Mouse (Mus musculus): ENCODE data around the gene Cst11. TPM values are rescaled to one million over a fixed set of nuclear protein-coding genes. Genes with fewer than 3 reads are reported as not detected.
"Not testable (repeated sequence)": the region's sequence is repeated elsewhere in the genome, so short reads cannot be mapped to it uniquely, and the experiment has no call there.

Cst11 gene
- total RNA-seq (2021) = not detected
- long read RNA-seq, experiment 1 = 0 reads
- long read RNA-seq, experiment 2 = 0 reads

GRCm38 (mm10) chr2:148771397-148771796 is at the start of gene Cst11:
Gene Cst11, minus strand, starts transcription at chr2:148771497.
- not testable (repeated sequence) for DNase-seq

DNA sequence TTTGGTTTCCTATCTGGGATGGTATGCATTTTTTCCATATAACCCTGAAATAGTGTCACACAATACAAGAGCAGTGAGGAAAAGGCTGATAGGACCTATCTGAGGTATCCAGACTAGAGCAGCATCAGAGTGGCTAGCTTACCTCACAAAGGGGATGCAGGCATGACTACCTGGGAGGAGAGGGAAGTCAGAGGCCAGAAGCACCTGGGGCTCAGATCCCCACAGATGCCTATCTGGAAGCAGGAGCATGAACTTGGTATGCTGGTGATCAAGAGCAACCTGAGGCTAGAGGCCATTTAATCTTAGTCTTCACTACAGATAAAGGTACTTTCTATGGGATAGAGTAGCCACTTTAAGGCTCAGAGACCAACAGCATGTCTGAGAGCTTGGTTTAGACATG is 48.6 kb upstream of the Cst11 start, which contains the start of gene Cst13:
Cst13 (plus strand) TSS at position 173 of the 400 bp plus-strand sequence.
- DNase-seq = no peak

- no peak for DNase-seq
These were observed 35.4 kb upstream of the Cst11 start for GRCm38 (mm10) chr2:148806696-148807095.

DNA sequence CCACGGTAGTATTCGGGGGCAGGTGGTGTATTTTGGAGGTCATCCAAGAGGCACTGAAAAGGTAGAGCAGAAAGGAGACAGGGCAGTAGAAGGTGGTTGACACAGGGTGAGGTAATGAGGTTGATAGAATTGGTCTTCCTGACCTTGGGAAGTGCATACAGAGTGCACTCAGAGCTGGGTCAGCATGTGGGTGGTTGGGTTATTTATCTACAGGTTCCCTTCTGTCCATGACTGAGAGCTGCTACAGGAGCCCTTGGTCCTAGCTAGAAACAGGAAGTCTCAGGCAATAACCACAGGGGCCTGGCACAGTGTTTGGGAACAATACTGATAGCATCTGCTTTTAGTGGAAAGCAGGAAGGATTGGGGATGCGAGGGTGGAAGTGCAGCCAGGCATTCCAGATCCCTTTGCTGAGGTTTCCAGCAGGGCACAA is 30.2 kb upstream of the Cst11 start:
- DNase-seq = no peak

- no peak for DNase-seq
These were observed 27.2 kb upstream of the Cst11 start, which contains the start of gene Cst8 for GRCm38 (mm10) chr2:148798485-148798884. Gene Cst8, plus strand, starts transcription at chr2:148798785.

- no peak for DNase-seq
These were observed 17.8 kb upstream of the Cst11 start, which contains the start of gene Cst12 for GRCm38 (mm10) chr2:148789142-148789541. Gene Cst12, plus strand, starts transcription at chr2:148789361.

DNA sequence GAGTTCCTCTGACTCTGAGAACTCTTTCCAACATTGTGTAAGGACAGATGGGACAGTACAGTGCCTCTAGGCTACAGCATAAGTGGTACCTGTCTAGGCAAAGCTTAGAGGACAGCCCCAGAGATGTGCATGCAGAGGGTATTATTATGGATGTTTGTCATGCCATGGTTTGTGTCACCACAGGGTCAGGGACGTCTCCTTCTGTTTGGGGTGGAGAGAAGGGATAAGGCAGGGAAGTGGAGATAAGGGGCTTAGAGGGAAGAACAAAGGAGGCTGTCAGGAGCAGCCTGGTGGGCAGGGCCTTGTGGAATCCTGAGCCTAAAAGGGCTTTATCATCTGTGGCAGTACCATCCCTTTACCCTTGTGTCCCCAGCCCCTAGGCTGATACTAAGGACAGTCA is 10.4 kb upstream of the Cst11 start, which contains the start of gene 8030411F24Rik:
8030411F24Rik (plus strand) TSS at position 301 of the 400 bp plus-strand sequence.
- DNase-seq = no peak

DNA sequence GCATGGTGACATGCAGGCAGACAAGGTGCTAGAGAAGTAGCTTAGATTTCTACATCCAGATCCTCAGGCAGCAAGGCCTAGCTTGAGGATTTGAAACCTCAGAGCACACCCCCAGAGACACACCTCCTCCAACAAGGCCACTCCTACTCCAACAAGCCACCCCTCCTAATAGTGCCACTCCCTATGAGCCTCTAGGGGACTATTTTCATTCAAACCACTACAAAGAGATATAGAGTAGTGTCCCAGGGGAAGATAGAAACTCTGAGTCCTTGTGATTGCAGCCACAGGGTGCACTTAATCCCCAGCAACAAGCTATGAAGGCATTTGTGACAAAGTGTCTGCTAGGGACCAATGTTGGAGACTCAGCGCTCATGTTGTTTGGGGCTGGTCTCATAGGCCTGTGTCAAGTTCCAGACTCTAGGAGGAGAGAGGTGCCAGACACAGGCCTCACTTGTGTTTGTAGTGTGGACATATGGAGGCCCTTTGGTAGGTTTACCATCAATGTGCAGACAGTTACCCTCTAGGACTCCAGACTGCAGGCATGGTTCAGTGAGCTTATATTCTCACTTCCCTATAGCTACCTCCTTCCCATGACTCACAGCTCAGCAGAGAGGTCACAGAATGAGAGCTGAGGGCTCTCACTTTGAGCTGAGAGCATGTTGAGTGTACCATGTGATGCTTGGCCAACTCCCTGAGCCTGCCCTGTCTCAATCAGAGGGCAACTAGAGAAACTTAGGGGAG is 7.5 kb downstream of the Cst11 start:
- no peak for DNase-seq

- no peak for DNase-seq
These were observed 16.9 kb downstream of the Cst11 start for GRCm38 (mm10) chr2:148754310-148754846.

DNA sequence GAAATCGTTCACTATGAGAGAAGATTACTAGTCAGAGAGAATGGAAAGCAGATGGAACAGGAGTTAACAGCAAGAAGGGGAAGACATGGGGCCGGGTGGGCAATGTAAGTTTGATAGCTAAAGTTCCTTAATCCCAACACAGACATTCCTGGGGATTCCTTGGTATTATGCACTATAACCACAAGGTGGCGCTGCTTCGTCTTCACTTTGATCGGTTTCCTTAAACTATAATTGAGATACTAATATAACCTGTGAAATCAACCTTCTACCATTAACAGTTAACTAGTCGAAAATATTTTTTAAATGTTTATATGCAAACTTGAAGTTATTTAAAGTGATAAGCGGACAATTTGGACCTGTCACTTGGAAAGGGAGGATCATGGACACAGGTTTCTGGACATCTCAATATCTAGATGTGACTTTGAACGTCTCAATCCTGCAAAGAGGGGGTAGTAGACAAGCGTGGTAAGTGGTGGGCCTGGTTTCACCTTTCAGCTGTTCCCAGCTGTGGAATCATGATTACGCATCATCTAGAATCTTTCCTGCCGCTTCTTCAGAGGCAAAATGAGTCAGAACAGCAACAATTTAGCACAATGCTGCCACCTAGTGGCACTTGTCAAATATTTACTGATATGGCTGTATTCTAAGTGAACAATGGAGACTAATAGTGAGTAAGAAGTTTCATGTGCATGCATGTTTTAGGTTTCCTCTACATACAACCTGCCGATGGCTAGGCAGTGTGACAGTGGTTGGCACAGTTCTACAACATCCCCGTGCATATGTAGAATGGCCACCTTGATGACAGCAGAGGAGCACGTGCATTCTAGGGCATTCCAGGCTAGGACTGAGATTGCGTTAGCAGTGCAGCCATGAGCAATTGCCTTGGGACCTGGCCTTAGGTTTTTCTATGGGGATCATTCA is 19.1 kb downstream of the Cst11 start:
- DNase-seq = peak; percentile 13

GRCm38 (mm10) chr2:148750058-148750457 is 21.2 kb downstream of the Cst11 start, which contains the start of gene Cstl1:
Gene Cstl1, plus strand, starts transcription at chr2:148750358.
- no peak for DNase-seq

GRCm38 (mm10) chr2:148743846-148744407 is 27.4 kb downstream of the Cst11 start:
- DNase-seq = no peak

DNA sequence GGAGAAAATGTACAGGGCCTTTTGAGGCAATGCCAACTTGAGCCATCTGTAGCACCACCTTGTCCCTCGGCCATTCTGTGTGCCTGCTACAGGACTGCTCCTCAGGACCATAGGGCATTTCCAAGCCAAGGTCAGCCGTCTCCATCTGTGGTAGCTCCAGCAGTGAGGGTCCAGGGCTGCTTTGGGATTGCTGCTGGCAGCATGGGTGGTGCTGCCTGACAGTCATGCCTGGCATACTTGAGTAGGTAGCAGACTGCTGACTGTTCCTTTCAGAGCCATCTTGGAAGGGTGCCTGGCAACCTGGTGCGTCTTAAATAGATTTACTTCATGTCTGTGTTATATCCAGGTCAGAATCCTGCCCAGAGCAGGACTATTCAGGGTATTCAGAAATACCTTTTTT is 28.3 kb downstream of the Cst11 start:
- DNase-seq = peak; percentile 50

GRCm38 (mm10) chr2:148732327-148733000 is 38.8 kb downstream of the Cst11 start, which contains the start of gene Napb:
Gene Napb, minus strand, starts transcription at chr2:148732467.
- peak; percentile 94 for DNase-seq

DNA sequence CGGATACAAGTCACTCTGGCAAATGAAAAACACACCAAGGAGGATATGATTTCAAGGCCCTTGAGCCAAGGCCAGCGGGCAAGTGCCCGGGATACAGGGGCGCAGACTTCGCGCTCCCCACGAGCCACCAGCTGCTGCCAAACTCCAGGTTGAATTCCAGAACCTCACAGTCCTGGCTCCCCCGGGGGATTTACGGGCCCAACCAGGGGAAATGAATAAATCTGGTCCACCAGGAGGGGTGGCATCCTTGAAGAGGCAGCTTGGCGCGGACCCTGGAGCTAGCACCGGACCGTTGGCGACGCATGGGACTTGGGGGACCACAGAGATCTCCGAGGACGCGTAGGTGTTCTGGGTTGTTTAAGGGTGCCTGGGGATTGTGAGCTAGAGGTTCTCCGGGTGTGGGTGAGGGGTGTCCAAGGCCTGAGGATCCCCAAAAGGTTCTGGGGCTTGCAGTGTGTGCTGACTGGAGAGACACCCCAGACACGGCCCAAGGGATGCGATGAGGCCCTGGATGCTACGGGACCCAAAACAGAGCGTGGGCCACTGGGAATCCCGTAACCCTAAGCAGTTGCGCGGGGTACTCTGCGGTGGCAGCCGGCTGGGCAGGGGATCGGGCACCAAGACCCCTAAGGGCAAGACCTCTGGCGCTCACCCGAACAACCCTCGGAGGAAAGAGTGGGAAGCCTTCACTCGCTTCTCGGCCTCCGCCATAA is 39.5 kb downstream of the Cst11 start:
- no peak for DNase-seq

DNA sequence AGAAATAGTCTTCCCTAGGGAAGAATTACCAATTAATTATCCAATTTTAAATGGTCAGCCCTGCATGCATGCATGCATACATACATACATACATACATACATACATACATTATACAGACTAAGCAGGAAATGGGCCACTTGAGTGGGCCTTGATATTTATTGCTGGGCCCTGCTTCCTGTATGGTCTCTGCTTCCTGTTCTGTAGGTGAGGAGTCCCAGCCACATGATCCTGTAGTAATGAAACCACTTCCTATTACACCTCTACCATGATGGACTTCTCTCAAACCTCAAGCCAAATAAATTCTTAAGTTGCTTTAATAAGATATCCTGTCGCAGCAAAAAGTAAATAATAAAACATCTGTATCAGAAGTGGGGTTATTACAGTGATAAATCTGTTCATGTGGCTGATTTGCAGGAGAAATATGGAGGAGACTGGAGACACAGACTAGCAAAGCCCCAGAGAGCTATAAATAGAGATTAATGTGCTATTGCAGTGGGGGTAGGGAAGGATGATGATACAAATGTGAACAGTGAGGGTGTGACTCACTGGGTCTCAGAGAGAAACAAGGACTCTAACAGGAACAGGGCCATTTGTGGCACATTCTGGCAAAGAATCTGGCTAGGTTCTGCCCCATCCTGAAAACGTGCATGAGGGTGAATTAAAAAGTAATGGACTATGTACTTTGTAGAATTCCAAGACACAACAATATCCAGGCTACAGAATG is 51.9 kb downstream of the Cst11 start:
- no peak for DNase-seq
